Mouse (Mus musculus): ENCODE data around the gene Snx18.

Snx18 gene

GRCm38 (mm10) chr13:113597616-113598015 lies 20.7 kb downstream of the Snx18 start:
- no peak for DNase-seq (ENCODE audit: low read depth, low spot score)

- no peak for DNase-seq (ENCODE audit: low read depth, low spot score)
These were observed 21.4 kb downstream of the Snx18 start for GRCm38 (mm10) chr13:113596821-113597541.

GRCm38 (mm10) chr13:113595987-113596386 lies 22.4 kb downstream of the Snx18 start:
- DNase-seq (ENCODE audit: low read depth, low spot score) = no peak

GRCm38 (mm10) chr13:113595219-113595618 lies 23.1 kb downstream of the Snx18 start:
- no peak for DNase-seq (ENCODE audit: low read depth, low spot score)

GRCm38 (mm10) chr13:113594361-113594760 lies 24.0 kb downstream of the Snx18 start:
- no peak for DNase-seq (ENCODE audit: low read depth, low spot score)

GRCm38 (mm10) chr13:113593711-113594110 lies 24.7 kb downstream of the Snx18 start:
- DNase-seq (ENCODE audit: low read depth, low spot score) = no peak

- no peak for DNase-seq (ENCODE audit: low read depth, low spot score)
These were observed 25.6 kb downstream of the Snx18 start for GRCm38 (mm10) chr13:113592703-113593200.

- no peak for DNase-seq (ENCODE audit: low read depth, low spot score)
These were observed 27.0 kb downstream of the Snx18 start for GRCm38 (mm10) chr13:113591336-113591735.

GRCm38 (mm10) chr13:113590216-113590615 lies 28.1 kb downstream of the Snx18 start:
- DNase-seq (ENCODE audit: low read depth, low spot score) = no peak

- no peak for DNase-seq (ENCODE audit: low read depth, low spot score)
These were observed 28.9 kb downstream of the Snx18 start for GRCm38 (mm10) chr13:113589499-113589898.

GRCm38 (mm10) chr13:113587200-113587936 lies 31.0 kb downstream of the Snx18 start:
- no peak for DNase-seq (ENCODE audit: low read depth, low spot score)

- no peak for DNase-seq (ENCODE audit: low read depth, low spot score)
These were observed 32.8 kb downstream of the Snx18 start for GRCm38 (mm10) chr13:113585606-113586005.

- no peak for DNase-seq (ENCODE audit: low read depth, low spot score)
These were observed 33.9 kb downstream of the Snx18 start for GRCm38 (mm10) chr13:113584431-113584830.

- DNase-seq (ENCODE audit: low read depth, low spot score) = no peak
These were observed 34.8 kb downstream of the Snx18 start for GRCm38 (mm10) chr13:113583563-113583962.

GRCm38 (mm10) chr13:113582024-113582423 lies 36.3 kb downstream of the Snx18 start:
- DNase-seq (ENCODE audit: low read depth, low spot score) = no peak

GRCm38 (mm10) chr13:113581436-113581835 lies 36.9 kb downstream of the Snx18 start:
- no peak for DNase-seq (ENCODE audit: low read depth, low spot score)

GRCm38 (mm10) chr13:113580400-113580790 lies 38.0 kb downstream of the Snx18 start:
- no peak for DNase-seq (ENCODE audit: low read depth, low spot score)

GRCm38 (mm10) chr13:113579788-113580399 lies 38.5 kb downstream of the Snx18 start:
- DNase-seq (ENCODE audit: low read depth, low spot score) = no peak

GRCm38 (mm10) chr13:113574232-113574631 lies 44.1 kb downstream of the Snx18 start:
- no peak for DNase-seq (ENCODE audit: low read depth, low spot score)

- DNase-seq (ENCODE audit: low read depth, low spot score) = no peak
These were observed 45.0 kb downstream of the Snx18 start for GRCm38 (mm10) chr13:113573377-113573776.

- DNase-seq (ENCODE audit: low read depth, low spot score) = no peak
These were observed 46.2 kb downstream of the Snx18 start for GRCm38 (mm10) chr13:113572046-113572686.

- DNase-seq (ENCODE audit: low read depth, low spot score) = no peak
These were observed 48.8 kb downstream of the Snx18 start for GRCm38 (mm10) chr13:113569526-113569925.
